Mouse (Mus musculus): ENCODE results near the gene 1700022I11Rik. TPM values are rescaled to one million over a fixed set of nuclear protein-coding genes. Genes with fewer than 3 reads are reported as not detected.

Gene 1700022I11Rik
- polyA plus RNA-seq (2012; rRNA removed) = not detected in 2 replicates

GRCm38 (mm10) chr4:42969304-42969703, at the start of gene 1700022I11Rik:
Gene 1700022I11Rik, plus strand, starts transcription at chr4:42969604.

DNA sequence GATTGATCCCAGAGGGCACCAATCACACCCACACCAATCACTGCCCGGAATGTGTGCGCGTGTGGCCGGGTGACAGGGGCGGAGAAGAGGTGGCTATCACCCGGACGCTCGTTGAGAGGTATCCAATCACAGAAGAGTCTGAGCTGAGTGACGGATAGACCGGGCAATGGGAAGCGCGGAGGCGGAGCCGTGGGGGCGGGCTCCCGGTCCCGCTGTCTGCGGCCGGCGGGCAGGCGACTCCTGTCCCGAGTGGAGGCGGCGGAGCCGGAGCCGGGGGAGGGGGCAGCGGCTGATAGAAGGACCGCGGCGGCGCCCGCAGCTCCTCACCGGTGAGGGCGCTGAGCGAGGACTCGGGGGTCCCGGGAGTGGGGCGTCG, 19.7 kb upstream of the 1700022I11Rik start, which contains the start of gene Dnajb5:
Dnajb5 (plus strand) TSS at position 139 of the 376 bp plus-strand sequence.

GRCm38 (mm10) chr4:43000141-43000986, 31.0 kb downstream of the 1700022I11Rik start, which contains the start of gene Vcp:
Gene Vcp, minus strand, starts transcription at chr4:43000507.

GRCm38 (mm10) chr4:43010161-43011038, 41.0 kb downstream of the 1700022I11Rik start, which contains the start of gene Fancg:
Gene Fancg, minus strand, starts transcription at chr4:43010506.

DNA sequence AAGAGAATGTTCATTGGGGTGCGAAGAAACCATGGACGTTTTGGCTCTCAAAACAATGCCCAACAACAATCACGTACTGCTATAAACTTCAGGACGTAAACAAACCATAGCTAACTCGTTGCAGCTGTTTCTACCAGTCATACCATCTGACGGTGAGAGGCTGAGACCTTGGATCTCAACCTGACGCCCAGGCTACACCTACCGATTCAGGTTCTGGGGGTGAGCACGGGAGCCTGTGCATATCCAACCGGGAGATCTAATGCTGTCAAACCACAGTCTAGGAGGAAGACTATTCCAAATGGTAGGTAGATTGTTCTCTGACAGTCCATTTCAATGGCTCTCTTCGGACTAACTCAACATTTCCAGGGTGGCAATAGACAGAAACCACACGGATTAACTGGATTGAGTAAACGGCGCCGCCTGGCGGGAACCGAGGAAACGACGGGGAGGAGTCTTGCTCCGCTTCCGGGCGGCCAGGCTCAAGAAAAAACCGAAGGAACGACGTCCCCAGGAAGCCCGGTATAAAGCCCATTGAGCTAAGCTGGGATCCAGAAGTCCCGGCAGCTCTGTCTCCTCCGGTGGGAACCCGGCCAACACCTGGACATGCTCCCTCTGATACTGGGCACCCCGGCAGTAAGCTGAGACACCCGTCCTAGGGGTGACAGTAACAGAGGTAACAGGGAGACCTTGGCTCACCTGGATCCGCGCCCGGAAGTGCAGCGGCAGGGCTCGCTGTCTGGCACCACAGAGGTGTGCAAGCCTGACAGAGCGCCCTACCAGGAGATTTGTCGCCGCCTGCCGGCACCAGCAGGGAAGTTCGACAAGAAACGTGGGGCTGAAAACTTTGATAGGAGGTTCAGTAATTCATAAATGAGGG, 55.9 kb downstream of the 1700022I11Rik start, which contains the start of gene Pigo:
Pigo (minus strand) TSS at position 736 of the 877 bp plus-strand sequence.

DNA sequence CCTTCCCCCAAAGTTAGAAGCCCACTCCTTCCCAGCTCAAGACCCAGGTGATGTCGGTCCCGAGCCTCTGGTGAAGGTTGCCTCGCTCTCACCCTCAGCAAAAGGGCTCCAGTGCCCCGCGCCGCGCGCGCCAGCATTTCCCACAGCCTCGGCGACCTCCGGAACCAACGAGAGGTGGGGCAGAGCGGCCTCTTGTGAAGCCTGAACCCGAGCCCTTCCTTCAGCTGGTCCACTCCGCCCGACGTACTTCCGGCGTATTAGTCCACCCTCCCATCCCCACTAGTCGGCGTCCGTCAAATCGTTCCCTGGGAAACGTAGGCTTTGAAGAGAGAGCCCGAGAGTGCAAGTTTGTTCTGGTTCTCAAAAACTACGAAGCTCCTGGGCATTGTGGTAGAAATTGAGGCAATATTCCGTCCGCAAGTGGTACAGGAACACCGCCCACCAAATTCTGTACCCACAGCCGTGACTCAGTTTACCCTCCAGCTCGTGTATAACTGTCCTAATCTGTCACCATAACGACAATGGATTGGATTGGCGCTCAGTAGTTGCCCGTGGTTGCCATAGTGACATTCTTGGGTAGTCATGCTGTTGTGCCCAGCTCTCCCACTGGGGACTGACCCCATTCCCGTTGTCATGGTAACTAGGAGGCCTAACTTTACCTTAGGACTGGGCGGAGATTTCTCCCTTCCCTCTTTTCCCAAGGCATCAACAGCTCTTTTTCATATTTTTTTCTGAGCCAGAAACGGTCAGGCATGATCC, 62.0 kb downstream of the 1700022I11Rik start, which contains the start of gene Stoml2:
Stoml2 (minus strand) TSS at position 474 of the 759 bp plus-strand sequence.

Other genes with a start within 250 kb of the 1700022I11Rik start
- not detected in 2 replicates for gene 4930578G10Rik, start 234.1 kb upstream of the 1700022I11Rik start, polyA plus RNA-seq (2012; rRNA removed)
- gene Ccl19, start 213.0 kb upstream of the 1700022I11Rik start, polyA plus RNA-seq (2012; rRNA removed) = 9.1 and 10.2 TPM in 2 replicates
- gene Ccl21a, start 195.6 kb upstream of the 1700022I11Rik start, polyA plus RNA-seq (2012; rRNA removed) = 94.6 and 107 TPM in 2 replicates
- not detected in 2 replicates for gene Fam205a1, start 115.7 kb upstream of the 1700022I11Rik start, polyA plus RNA-seq (2012; rRNA removed)
- gene Gm12394, start 112.8 kb upstream of the 1700022I11Rik start, polyA plus RNA-seq (2012; rRNA removed) = not detected in 2 replicates
- gene Fam205c, start 95.4 kb upstream of the 1700022I11Rik start, polyA plus RNA-seq (2012; rRNA removed) = not detected in 2 replicates
- 2.3 and 3.8 TPM in 2 replicates for gene Phf24, start 52.9 kb upstream of the 1700022I11Rik start, polyA plus RNA-seq (2012; rRNA removed)
- 16.6 and 17.5 TPM in 2 replicates for gene Dnajb5, start 19.8 kb upstream of the 1700022I11Rik start, polyA plus RNA-seq (2012; rRNA removed)
- gene Vcp, start 30.9 kb downstream of the 1700022I11Rik start, polyA plus RNA-seq (2012; rRNA removed) = 139 and 143 TPM in 2 replicates
- gene Fancg, start 40.9 kb downstream of the 1700022I11Rik start, polyA plus RNA-seq (2012; rRNA removed) = 19.4 and 19.8 TPM in 2 replicates
- gene Pigo, start 56.2 kb downstream of the 1700022I11Rik start, polyA plus RNA-seq (2012; rRNA removed) = 24.8 and 32.5 TPM in 2 replicates
- 61.6 and 63.3 TPM in 2 replicates for gene Stoml2, start 62.1 kb downstream of the 1700022I11Rik start, polyA plus RNA-seq (2012; rRNA removed)
- 39.4 and 40.5 TPM in 2 replicates for gene Fam214b, start 76.6 kb downstream of the 1700022I11Rik start, polyA plus RNA-seq (2012; rRNA removed)
- 14.0 and 16.4 TPM in 2 replicates for gene Unc13b, start 89.3 kb downstream of the 1700022I11Rik start, polyA plus RNA-seq (2012; rRNA removed)

Measured in colon, adult 2 months (tissue).